Mouse (Mus musculus) midbrain, embryonic 12.5 days (tissue): ENCODE data around the gene Amd1. TPM values are rescaled to one million over a fixed set of nuclear protein-coding genes. Genes with fewer than 3 reads are reported as not detected.

ENCODE experiments used
- polyA plus RNA-seq: library from polyadenylated mRNA; unstranded; fragments of >200 nt; fragmentation: Nextera tagmentation; extraction: Ambion mirVana; gene quantifications from 2 replicates; pipeline ENCODE4 v1.2.1, GENCODE M21; 2016

Amd1 gene
- polyA plus RNA-seq, 1 experiment from 2014 or later, result 59.8 TPM

Other genes with a start within 250 kb of the Amd1 start
- gene Slc16a10, start 159.9 kb downstream of the Amd1 start, polyA plus RNA-seq, result 4.3 and 5.8 TPM in 2 replicates
- 69.5 and 71.3 TPM in 2 replicates for gene Rpf2, start 55.1 kb downstream of the Amd1 start, polyA plus RNA-seq
- gene Gtf3c6, start 44.1 kb downstream of the Amd1 start, polyA plus RNA-seq, result 123 and 127 TPM in 2 replicates
- 12.0 and 12.6 TPM in 2 replicates for gene Cdk19, start 37.4 kb upstream of the Amd1 start, polyA plus RNA-seq